Mouse (Mus musculus) MEL (cell line): ENCODE results near the gene Ube3b.

ENCODE experiments used
- CTCF ChIP-seq, 3 experiments: IDR thresholded peaks in 2 of 3; conservative IDR thresholded peaks in 1 of 3; 2 replicates each; pipeline ENCODE4 v1.5.1; 2011 to 2012; ENCODE audit warnings: low read length in 3 of 3, low read depth in 2 of 3, mild to moderate bottlenecking in 2 of 3, improper control_type of control experiment in 1 of 3, inconsistent platforms in 1 of 3, mixed read lengths in 1 of 3, moderate library complexity in 1 of 3; ENCODE audit not compliant: control insufficient read depth in 1 of 3, insufficient read depth in 1 of 3, poor library complexity in 1 of 3, severe bottlenecking in 1 of 3
- E2F4 ChIP-seq: IDR thresholded peaks from 2 replicates; pipeline ENCODE4 v1.6.1; 2011; ENCODE audit warnings: low read depth, low read length, improper control_type of control experiment, borderline replicate concordance
- EP300 ChIP-seq, 2 experiments: IDR thresholded peaks; 2 replicates each; pipeline ENCODE4 v1.6.1; 2011; ENCODE audit warnings: improper control_type of control experiment in 2 of 2, low read length in 2 of 2, low read depth in 1 of 2, mild to moderate bottlenecking in 1 of 2
- MEF2A ChIP-seq: IDR thresholded peaks from 2 replicates; pipeline ENCODE4 v1.6.1; 2014; ENCODE audit warnings: low read depth, mild to moderate bottlenecking, inconsistent platforms, low read length, improper control_type of control experiment; ENCODE audit not compliant: poor library complexity, insufficient replicate concordance, severe bottlenecking; ENCODE audit errors: extremely low read depth
- MXI1 ChIP-seq: IDR thresholded peaks from 2 replicates; pipeline ENCODE4 v1.6.1; 2011; ENCODE audit warnings: mild to moderate bottlenecking, low read depth, low read length, improper control_type of control experiment
- POLR2A ChIP-seq, 2 experiments: IDR thresholded peaks; 2 replicates each; pipeline ENCODE4 v1.6.1; 2011 to 2012; ENCODE audit warnings: low read length in 2 of 2, mild to moderate bottlenecking in 2 of 2, control low read depth in 1 of 2, improper control_type of control experiment in 1 of 2, low read depth in 1 of 2, moderate library complexity in 1 of 2; ENCODE audit not compliant: control insufficient read depth in 1 of 2, insufficient read depth in 1 of 2, poor library complexity in 1 of 2
- POLR2AphosphoS2 ChIP-seq: IDR thresholded peaks from 2 replicates; pipeline ENCODE4 v1.6.1; 2011; ENCODE audit warnings: low read length, improper control_type of control experiment
- RAD21 ChIP-seq: IDR thresholded peaks from 2 replicates; pipeline ENCODE4 v1.6.1; 2011; ENCODE audit warnings: mild to moderate bottlenecking, low read depth, low read length, improper control_type of control experiment
- RCOR1 ChIP-seq: IDR thresholded peaks from 2 replicates; pipeline ENCODE4 v1.6.1; 2012; ENCODE audit warnings: low read depth, mild to moderate bottlenecking, inconsistent platforms, low read length, improper control_type of control experiment
- SMC3 ChIP-seq: IDR thresholded peaks from 2 replicates; pipeline ENCODE4 v1.6.1; 2011; ENCODE audit warnings: low read depth, low read length, improper control_type of control experiment
- UBTF ChIP-seq: IDR thresholded peaks from 2 replicates; pipeline ENCODE4 v1.6.1; 2012; ENCODE audit warnings: low read depth, mild to moderate bottlenecking, inconsistent platforms, low read length, improper control_type of control experiment, moderate library complexity, borderline replicate concordance; ENCODE audit not compliant: insufficient read depth
- ZKSCAN1 ChIP-seq: IDR thresholded peaks from 2 replicates; pipeline ENCODE4 v1.6.1; 2012; ENCODE audit warnings: low read depth, mild to moderate bottlenecking, inconsistent platforms, low read length, improper control_type of control experiment, moderate library complexity
- ZMIZ1 ChIP-seq: IDR thresholded peaks from 2 replicates; pipeline ENCODE4 v1.6.1; 2012; ENCODE audit warnings: low read depth, mild to moderate bottlenecking, inconsistent platforms, low read length, improper control_type of control experiment, moderate library complexity

DNA sequence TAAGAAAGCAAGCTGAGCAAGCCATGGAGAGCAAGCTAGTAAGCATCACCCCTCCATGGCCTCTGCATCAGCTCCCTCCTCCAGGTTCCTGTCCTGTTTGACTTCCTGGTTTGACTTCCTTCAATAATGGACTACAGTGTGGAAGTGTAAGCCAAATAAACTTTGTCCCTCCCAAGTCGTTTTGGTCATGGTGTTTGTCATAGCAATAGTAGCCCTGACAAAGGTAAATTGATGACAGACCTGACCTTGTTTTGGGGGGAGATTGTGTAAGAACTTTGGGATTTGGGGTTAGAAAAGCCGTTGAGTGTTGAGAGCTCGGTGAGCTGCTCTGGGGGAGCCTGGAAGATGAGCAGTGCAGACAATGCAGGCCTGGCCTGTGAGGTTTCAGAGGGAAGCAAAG, 90.0 kb downstream of the Ube3b start:
- no peak for TF ChIP-seq SMC3
- TF ChIP-seq POLR2A (IDR thresholded peaks at IDR 0.05; ENCODE audit: control insufficient read depth in 1 of 2, insufficient read depth in 1 of 2, low read depth in 1 of 2, low read length in 2 of 2, poor library complexity in 1 of 2) = no peak
- TF ChIP-seq CTCF (IDR thresholded peaks at IDR 0.05 in 2 of 3, conservative IDR thresholded peaks at IDR 0.05 in 1 of 3; ENCODE audit: control insufficient read depth in 1 of 3, insufficient read depth in 1 of 3, low read depth in 2 of 3, low read length in 3 of 3, poor library complexity in 1 of 3, severe bottlenecking in 1 of 3) = no peak
- TF ChIP-seq UBTF = no peak
- TF ChIP-seq ZMIZ1 = no peak
- no peak for TF ChIP-seq RAD21
- no peak for TF ChIP-seq MXI1
- no peak for TF ChIP-seq EP300 (IDR thresholded peaks at IDR 0.05; ENCODE audit: low read depth in 1 of 2, low read length in 2 of 2)
- TF ChIP-seq ZKSCAN1 = no peak
- TF ChIP-seq POLR2AphosphoS2 = no peak
- no peak for TF ChIP-seq RCOR1
- no peak for TF ChIP-seq E2F4
- TF ChIP-seq MEF2A = no peak
